ENCODE assay signal across 8 mouse cellular contexts in genomic region chr2:60126292-60126691, GRCm38 (mm10).
DNase-seq lines count a peak whose midpoint lies in the region; ATAC-seq lines count a peak whose summit lies in the region.

No protein-coding gene starts in this region.

- H3K36me3 ChIP-seq in heart, embryonic 13.5 days: no peaks in the 10 kb centered on the region
- H3K36me3 ChIP-seq in hindbrain, embryonic 12.5 days: no peaks in the 10 kb centered on the region
- no peaks in the 10 kb centered on the region for H3K36me3 ChIP-seq in midbrain, embryonic 11.5 days (ENCODE audit: control insufficient read depth, insufficient read depth, low read length)

- H3K27ac ChIP-seq in heart, embryonic 13.5 days (replicated peaks): peak overlapping the region; percentile 99; the same call in 1 of the 2 replicates
- H3K27ac ChIP-seq in hindbrain, embryonic 12.5 days: peak overlapping the region; percentile 100; the same call in 1 of the 2 replicates
- H3K27ac ChIP-seq in midbrain, embryonic 11.5 days (ENCODE audit: low read depth, low read length): no peak overlapping the region; the same call in 1 of the 2 replicates

- 7% methylated on average over 8 of the region's 8 CpGs for WGBS in heart, embryonic 13.5 days
- 8% methylated on average over 8 of the region's 8 CpGs for WGBS in hindbrain, embryonic 12.5 days
- 7% methylated on average over 8 of the region's 8 CpGs for WGBS in midbrain, embryonic 11.5 days

- ATAC-seq in heart, embryonic 13.5 days (ENCODE audit: extremely low read depth, insufficient number of reproducible peaks, low FRiP score, low TSS enrichment): no peak
- ATAC-seq in hindbrain, embryonic 12.5 days (ENCODE audit: low FRiP score): no peak
- ATAC-seq in midbrain, embryonic 11.5 days (ENCODE audit: low FRiP score): no peak
- no peak for ATAC-seq in megakaryocyte-erythroid progenitor cell, adult 5-6 weeks (replicated peaks; ENCODE audit: low FRiP score, low TSS enrichment, poor library complexity, severe bottlenecking)

- H3K4me1 ChIP-seq in heart, embryonic 13.5 days: peaks cover 23% of the 10 kb centered on the region
- peaks cover 14% of the 10 kb centered on the region for H3K4me1 ChIP-seq in hindbrain, embryonic 12.5 days
- peaks cover 14% of the 10 kb centered on the region for H3K4me1 ChIP-seq in midbrain, embryonic 11.5 days (ENCODE audit: control insufficient read depth, insufficient read depth, low read length)

- peak overlapping the region; percentile 85 for H3K4me3 ChIP-seq in heart, embryonic 13.5 days
- peak overlapping the region; percentile 95 for H3K4me3 ChIP-seq in hindbrain, embryonic 12.5 days
- H3K4me3 ChIP-seq in midbrain, embryonic 11.5 days (ENCODE audit: low read depth, low read length): peak overlapping the region; percentile 93

- no peaks in the 10 kb centered on the region for H3K9me3 ChIP-seq in heart, embryonic 13.5 days
- no peaks in the 10 kb centered on the region for H3K9me3 ChIP-seq in hindbrain, embryonic 12.5 days (replicated peaks)
- no peaks in the 10 kb centered on the region for H3K9me3 ChIP-seq in midbrain, embryonic 11.5 days (ENCODE audit: control insufficient read depth, low read length)

- no peaks in the 10 kb centered on the region for H3K27me3 ChIP-seq in heart, embryonic 13.5 days (replicated peaks)
- H3K27me3 ChIP-seq in hindbrain, embryonic 12.5 days: no peaks in the 10 kb centered on the region
- H3K27me3 ChIP-seq in midbrain, embryonic 11.5 days (ENCODE audit: control insufficient read depth, insufficient read depth, low read length): no peaks in the 10 kb centered on the region

- H3K9ac ChIP-seq in heart, embryonic 13.5 days: peak overlapping the region; percentile 100
- no peak overlapping the region for H3K9ac ChIP-seq in hindbrain, embryonic 12.5 days
- H3K9ac ChIP-seq in midbrain, embryonic 11.5 days (ENCODE audit: low read length): peak overlapping the region; percentile 100; the same call in 1 of the 2 replicates

- peak overlapping the region; percentile 77 for H3K4me2 ChIP-seq in heart, embryonic 13.5 days
- H3K4me2 ChIP-seq in hindbrain, embryonic 12.5 days (replicated peaks): peak overlapping the region; percentile 61
- H3K4me2 ChIP-seq in midbrain, embryonic 11.5 days: peak overlapping the region; percentile 65

- DNase-seq in heart, postnatal 4 days: no peak
- DNase-seq in NIH3T3 (ENCODE audit: low read depth): peak; percentile 27
- peak; percentile 82 for DNase-seq in midbrain, embryonic 11.5 days (ENCODE audit: low spot score, missing footprints)
- no peak for DNase-seq in left cerebral cortex, adult 11 months (ENCODE audit: low spot score)
- no peak for DNase-seq in T-cell, adult 2 months (ENCODE audit: low spot score)

Comparison
In these comparisons a context has a peak if more than half of its experiments do, and no peak if none do; other contexts are left out.
1. DNase-seq: peak in NIH3T3 (single experiment) and midbrain, embryonic 11.5 days (single experiment); none in heart, postnatal 4 days (single experiment), left cerebral cortex, adult 11 months (single experiment) and T-cell, adult 2 months (single experiment).
2. Peak in every context shown above with its lines, with median percentiles within 50 percentile points of each other: H3K4me2 ChIP-seq and H3K4me3 ChIP-seq.